Mouse (Mus musculus) small intestine, adult 2 months (tissue): Measurements from ENCODE around the gene Gli3. TPM values are rescaled to one million over a fixed set of nuclear protein-coding genes. Genes with fewer than 3 reads are reported as not detected.

ENCODE experiments used
- H3K27ac ChIP-seq: fragments of 200-500 bp; 2 replicates; pipeline ENCODE4 v1.5.1; 2012; ENCODE audit warnings: low read depth, low read length, control low read depth, inconsistent platforms; ENCODE audit not compliant: insufficient read depth
- H3K27me3 ChIP-seq: fragments of 200-500 bp; 2 replicates; pipeline ENCODE4 v1.6.1; 2012; ENCODE audit warnings: mild to moderate bottlenecking, moderate library complexity, low read length, inconsistent platforms; ENCODE audit not compliant: control insufficient read depth, insufficient read depth
- H3K36me3 ChIP-seq: fragments of 200-500 bp; 2 replicates; pipeline ENCODE4 v1.6.1; 2012; ENCODE audit warnings: mild to moderate bottlenecking, low read length, control low read depth, inconsistent platforms; ENCODE audit not compliant: control insufficient read depth, insufficient read depth
- H3K4me1 ChIP-seq: fragments of 200-500 bp; 2 replicates; pipeline ENCODE4 v1.6.1; 2012; ENCODE audit warnings: low read length, inconsistent platforms, mixed read lengths; ENCODE audit not compliant: control insufficient read depth, insufficient read depth, insufficient read length
- H3K4me3 ChIP-seq: fragments of 200-500 bp; 2 replicates; pipeline ENCODE4 v1.5.1; 2012; ENCODE audit warnings: low read depth, mild to moderate bottlenecking, control low read depth, inconsistent platforms, low read length, moderate library complexity
- CTCF ChIP-seq: fragments of 200-500 bp; IDR thresholded peaks from 2 replicates; pipeline ENCODE4 v1.5.1; 2012; ENCODE audit warnings: low read depth, mild to moderate bottlenecking, control low read depth, inconsistent platforms, low read length, moderate library complexity, mixed read lengths; ENCODE audit not compliant: insufficient replicate concordance, insufficient read length; ENCODE audit errors: extremely low read depth
- POLR2A ChIP-seq: fragments of 200-500 bp; IDR thresholded peaks from 2 replicates; pipeline ENCODE4 v1.6.1; 2012; ENCODE audit warnings: low read depth, mild to moderate bottlenecking, control low read depth, inconsistent platforms, low read length, moderate library complexity
- WGBS: fragments of 180-500 bp; shearing (Covaris S2); methylation state at CpG from one replicate; pipeline ENCODE4 v1.1.7; 2018; 5-methylcytosine and 5-hydroxymethylcytosine counted together
- polyA plus RNA-seq: library from polyadenylated mRNA; depleted of rRNA; stranded (reverse); fragments of >200 nt; gene quantifications from 2 replicates; pipeline ENCODE4 v1.2.3, GENCODE M21; 2012

Gli3 gene
- polyA plus RNA-seq, 1 experiment, result 0.96 TPM

GRCm38 (mm10) chr13:15604074-15604473 lies 141.0 kb downstream of the Gli3 start:
- no peak for TF ChIP-seq POLR2A
- TF ChIP-seq CTCF, result no peak
- H3K27me3 ChIP-seq, result no peaks in the 10 kb centered on the region
- no peak overlapping the region for H3K4me3 ChIP-seq
- H3K4me1 ChIP-seq, result no peaks in the 10 kb centered on the region
- WGBS, result 78% methylated on average over 6 of the region's 6 CpGs
- no peak overlapping the region for H3K27ac ChIP-seq
- H3K36me3 ChIP-seq, result no peaks in the 10 kb centered on the region

- H3K27ac ChIP-seq, result no peak overlapping the region
- TF ChIP-seq POLR2A (no peak), CTCF (no peak)
- 68% methylated on average over 3 of the region's 3 CpGs for WGBS
- H3K27me3 ChIP-seq, result no peaks in the 10 kb centered on the region
- H3K36me3 ChIP-seq, result no peaks in the 10 kb centered on the region
- no peaks in the 10 kb centered on the region for H3K4me1 ChIP-seq
- no peak overlapping the region for H3K4me3 ChIP-seq
These were observed 154.4 kb downstream of the Gli3 start for GRCm38 (mm10) chr13:15617423-15617822.

GRCm38 (mm10) chr13:15618051-15618692 lies 155.1 kb downstream of the Gli3 start:
- H3K4me3 ChIP-seq, result no peak overlapping the region
- H3K36me3 ChIP-seq, result no peaks in the 10 kb centered on the region
- H3K4me1 ChIP-seq, result no peaks in the 10 kb centered on the region
- WGBS, result 59% methylated on average over 5 of the region's 5 CpGs
- H3K27me3 ChIP-seq, result no peaks in the 10 kb centered on the region
- no peak for TF ChIP-seq POLR2A
- no peak for TF ChIP-seq CTCF
- H3K27ac ChIP-seq, result no peak overlapping the region

- Histone ChIP-seq H3K36me3 (no peaks in the 10 kb centered on the region), H3K4me3 (no peak overlapping the region)
- TF ChIP-seq CTCF, result no peak
- TF ChIP-seq POLR2A, result no peak
These were observed 158.0 kb downstream of the Gli3 start for GRCm38 (mm10) chr13:15621009-15621408.

GRCm38 (mm10) chr13:15624490-15625353 lies 161.7 kb downstream of the Gli3 start:
- H3K4me3 ChIP-seq, result no peak overlapping the region
- no peaks in the 10 kb centered on the region for H3K27me3 ChIP-seq
- H3K4me1 ChIP-seq, result no peaks in the 10 kb centered on the region
- no peak overlapping the region for H3K27ac ChIP-seq
- TF ChIP-seq POLR2A (no peak), CTCF (no peak)
- no peaks in the 10 kb centered on the region for H3K36me3 ChIP-seq
- WGBS, result 44% methylated on average over 8 of the region's 8 CpGs

More at GRCm38 (mm10) chr13:15621009-15621408, 158.0 kb downstream of the Gli3 start:
- Histone ChIP-seq H3K27ac (no peak overlapping the region), H3K4me1 (no peaks in the 10 kb centered on the region), H3K27me3 (no peaks in the 10 kb centered on the region)
- 80% methylated on average over 7 of the region's 7 CpGs for WGBS

GRCm38 (mm10) chr13:15641548-15641947 lies 178.5 kb downstream of the Gli3 start:
- no peaks in the 10 kb centered on the region for H3K27me3 ChIP-seq
- H3K4me3 ChIP-seq, result no peak overlapping the region
- WGBS, result 83% methylated on average over 1 of the region's 1 CpGs
- H3K36me3 ChIP-seq, result no peaks in the 10 kb centered on the region
- no peak overlapping the region for H3K27ac ChIP-seq
- no peaks in the 10 kb centered on the region for H3K4me1 ChIP-seq
- TF ChIP-seq CTCF (no peak), POLR2A (no peak)

- H3K27me3 ChIP-seq, result no peaks in the 10 kb centered on the region
- no peak overlapping the region for H3K4me3 ChIP-seq
- 59% methylated on average over 5 of the region's 5 CpGs for WGBS
- H3K4me1 ChIP-seq, result no peaks in the 10 kb centered on the region
- H3K36me3 ChIP-seq, result no peaks in the 10 kb centered on the region
- H3K27ac ChIP-seq, result no peak overlapping the region
- TF ChIP-seq CTCF (no peak), POLR2A (no peak)
These were observed 197.5 kb downstream of the Gli3 start for GRCm38 (mm10) chr13:15660502-15660901.
